In genomic region chr11:116030898-116031845, GRCm38 (mm10) we compare ENCODE assay signal across 8 mouse cellular contexts. TPM values are rescaled to one million over a fixed set of nuclear protein-coding genes. Genes with fewer than 3 reads are reported as not detected.
A peak's percentile ranks its signal among the peaks of the same experiment; 100 is the strongest.
DNase-seq lines count a peak whose midpoint lies in the region; ATAC-seq and TF ChIP-seq lines count a peak whose summit lies in the region.

No protein-coding gene starts in this region.

- peak overlapping the region; percentile 100 for H3K27ac ChIP-seq in left cerebral cortex, adult 2 months
- H3K27ac ChIP-seq in bone marrow macrophage, adult 2 months (ENCODE audit: insufficient read depth, low read depth, low read length): peak overlapping the region; percentile 90
- H3K27ac ChIP-seq in limb, embryonic 11.5 days (replicated peaks; ENCODE audit: low read depth, low read length): peak overlapping the region; percentile 97
- peak overlapping the region; percentile 95 for H3K27ac ChIP-seq in midbrain, embryonic 11.5 days (ENCODE audit: low read depth, low read length)
- H3K27ac ChIP-seq in stomach, postnatal 0 days (replicated peaks): peak overlapping the region; percentile 99

- peak overlapping the region; percentile 72 for H3K4me3 ChIP-seq in left cerebral cortex, adult 2 months
- peak overlapping the region; percentile 71 for H3K4me3 ChIP-seq in bone marrow macrophage, adult 2 months (ENCODE audit: insufficient read depth, low read length)
- H3K4me3 ChIP-seq in limb, embryonic 11.5 days (ENCODE audit: low read depth, low read length): peak overlapping the region; percentile 70
- H3K4me3 ChIP-seq in midbrain, embryonic 11.5 days (ENCODE audit: low read depth, low read length): peak overlapping the region; percentile 79
- peak overlapping the region; percentile 76 for H3K4me3 ChIP-seq in stomach, postnatal 0 days (ENCODE audit: low read depth, low read length)

- intact Hi-C loops in left cerebral cortex, adult 2 months (cut with DNase I): loop anchor here (2.0 kb wide), 2 partner anchors 28 to 56 kb away; partner anchors contain the start of gene Wbp2
- intact Hi-C loops in left cerebral cortex, postnatal 10 days (cut with DNase I): loop anchor here (5.0 kb wide), 2 partner anchors 56 to 101 kb away; partner anchors contain the start of genes Trim65 and Wbp2

- peak overlapping the region; percentile 90 for H3K4me2 ChIP-seq in limb, embryonic 11.5 days (ENCODE audit: low read depth, severe bottlenecking)
- H3K4me2 ChIP-seq in midbrain, embryonic 11.5 days: peak overlapping the region; percentile 97
- H3K4me2 ChIP-seq in stomach, postnatal 0 days (replicated peaks; ENCODE audit: low read depth): peak overlapping the region; percentile 74

- no peak for DNase-seq in left cerebral cortex, adult 2 months (ENCODE audit: extremely low spot score in 1 of 2, low spot score in 2 of 2)
- DNase-seq in left cerebral cortex, postnatal 10 days (ENCODE audit: extremely low spot score in 1 of 2, low spot score in 2 of 2): no peak
- DNase-seq in limb, embryonic 11.5 days (ENCODE audit: low spot score): peak; percentile 58
- DNase-seq in midbrain, embryonic 11.5 days (ENCODE audit: low spot score, missing footprints): peak; percentile 94
- no peak for DNase-seq in stomach, postnatal 0 days (ENCODE audit: low spot score)
- no peak for DNase-seq in layer of hippocampus, postnatal 10 days (ENCODE audit: low spot score in 2 of 2)

- H3K36me3 ChIP-seq in limb, embryonic 11.5 days (ENCODE audit: control insufficient read depth, insufficient read depth, low read length): no peaks in the 10 kb centered on the region
- H3K36me3 ChIP-seq in midbrain, embryonic 11.5 days (ENCODE audit: control insufficient read depth, insufficient read depth, low read length): 0 out of 2 replicates have a peak, but pooled peaks cover 2% of the 10 kb centered on the region
- H3K36me3 ChIP-seq in stomach, postnatal 0 days (ENCODE audit: control insufficient read depth, insufficient read depth, low read length): no peaks in the 10 kb centered on the region

- TF ChIP-seq EP300 in stomach, postnatal 0 days (optimal IDR thresholded peaks at IDR 0.05): no peak

- TF ChIP-seq CTCF in left cerebral cortex, adult 2 months (IDR thresholded peaks at IDR 0.05): no peak
- no peak for TF ChIP-seq CTCF in bone marrow macrophage, adult 2 months (IDR thresholded peaks at IDR 0.05; ENCODE audit: low read depth, low read length)
- TF ChIP-seq CTCF in stomach, postnatal 0 days (IDR thresholded peaks at IDR 0.05; ENCODE audit: low read depth): no peak

- peak; percentile 40 for ATAC-seq in granulocyte monocyte progenitor cell, adult 5-6 weeks (replicated peaks; ENCODE audit: poor library complexity, severe bottlenecking)
- ATAC-seq in limb, embryonic 11.5 days (ENCODE audit: insufficient number of reproducible peaks, low FRiP score, low TSS enrichment, low read depth): 0 out of 2 replicates have a peak, but pooled peaks have one; percentile 14
- ATAC-seq in midbrain, embryonic 11.5 days (ENCODE audit: low FRiP score): peak; percentile 24
- ATAC-seq in stomach, postnatal 0 days (ENCODE audit: low FRiP score, low TSS enrichment): no peak; the same call in none of the 2 replicates

- no peaks in the 10 kb centered on the region for H3K9me3 ChIP-seq in limb, embryonic 11.5 days (ENCODE audit: control insufficient read depth, low read length)
- H3K9me3 ChIP-seq in midbrain, embryonic 11.5 days (ENCODE audit: control insufficient read depth, low read length): no peaks in the 10 kb centered on the region
- no peaks in the 10 kb centered on the region for H3K9me3 ChIP-seq in stomach, postnatal 0 days (ENCODE audit: control insufficient read depth, low read length)

- H3K4me1 ChIP-seq in bone marrow macrophage, adult 2 months (ENCODE audit: control insufficient read depth, insufficient read depth, low read length): peaks cover 30% of the 10 kb centered on the region
- H3K4me1 ChIP-seq in limb, embryonic 11.5 days (ENCODE audit: control insufficient read depth, insufficient read depth, low read length): 0 out of 2 replicates have a peak, but pooled peaks cover 6% of the 10 kb centered on the region
- peaks cover 8% of the 10 kb centered on the region for H3K4me1 ChIP-seq in midbrain, embryonic 11.5 days (ENCODE audit: control insufficient read depth, insufficient read depth, low read length)
- H3K4me1 ChIP-seq in stomach, postnatal 0 days (replicated peaks; ENCODE audit: control insufficient read depth, insufficient read depth): peaks cover 3% of the 10 kb centered on the region

- 31% methylated on average over 14 of the region's 14 CpGs for WGBS in limb, embryonic 11.5 days
- WGBS in midbrain, embryonic 11.5 days: 32% methylated on average over 14 of the region's 14 CpGs
- WGBS in stomach, postnatal 0 days: 23% methylated on average over 14 of the region's 14 CpGs

- H3K9ac ChIP-seq in limb, embryonic 11.5 days (ENCODE audit: low read length): peak overlapping the region; percentile 90
- peak overlapping the region; percentile 95 for H3K9ac ChIP-seq in midbrain, embryonic 11.5 days (ENCODE audit: low read length)
- peak overlapping the region; percentile 89 for H3K9ac ChIP-seq in stomach, postnatal 0 days (ENCODE audit: low read length)

- no peak for TF ChIP-seq POLR2A in bone marrow macrophage, adult 2 months (IDR thresholded peaks at IDR 0.05; ENCODE audit: borderline replicate concordance, low read depth, low read length)

- H3K27me3 ChIP-seq in limb, embryonic 11.5 days (ENCODE audit: control insufficient read depth, insufficient read depth, low read length): no peaks in the 10 kb centered on the region
- no peaks in the 10 kb centered on the region for H3K27me3 ChIP-seq in midbrain, embryonic 11.5 days (ENCODE audit: control insufficient read depth, insufficient read depth, low read length)
- no peaks in the 10 kb centered on the region for H3K27me3 ChIP-seq in stomach, postnatal 0 days (ENCODE audit: control insufficient read depth, insufficient read depth, low read length)

RNA-seq across cellular contexts. Expression of gene Unk, which starts 1.1 kb away (rescaled TPM):
- total RNA-seq in left cerebral cortex, adult 2 months (2021): 10 to 100 TPM; 22.7 to 24.6 TPM
- 10 to 100 TPM; 24.8 to 25.8 TPM for total RNA-seq in left cerebral cortex, postnatal 10 days (2021)
- polyA plus RNA-seq in bone marrow macrophage, adult 2 months (2012; ENCODE audit: insufficient read depth, insufficient read length, missing spikeins): 24.9 and 28.1 TPM in 2 replicates
- total RNA-seq in granulocyte monocyte progenitor cell, adult 5-6 weeks (2014; fragmentation: Nextera tagmentation): 25.4 and 40.0 TPM in 2 replicates
- total RNA-seq in granulocyte monocyte progenitor cell, adult 5-6 weeks (2017): 15.2 and 19.9 TPM in 2 replicates
- 34.6 and 37.0 TPM in 2 replicates for polyA plus RNA-seq in limb, embryonic 11.5 days (2014; fragmentation: Nextera tagmentation; extraction: Ambion mirVana)
- 23.4 and 24.1 TPM in 2 replicates for polyA plus RNA-seq in midbrain, embryonic 11.5 days (2014; fragmentation: Nextera tagmentation; extraction: Ambion mirVana)
- polyA plus RNA-seq in stomach, postnatal 0 days (2015; fragmentation: Nextera tagmentation; extraction: Ambion mirVana): 8.3 and 9.1 TPM in 2 replicates
- 10 to 100 TPM; 23.9 to 28.1 TPM for total RNA-seq in layer of hippocampus, postnatal 10 days (2021)

RNA-seq across cellular contexts. Expression of gene H3f3b, which starts 3.4 kb away (rescaled TPM):
- total RNA-seq in left cerebral cortex, adult 2 months (2021): 100 to 1,000 TPM; 247 to 254 TPM
- total RNA-seq in left cerebral cortex, postnatal 10 days (2021): 100 to 1,000 TPM; 320 to 336 TPM
- 431 and 432 TPM in 2 replicates for polyA plus RNA-seq in bone marrow macrophage, adult 2 months (2012; ENCODE audit: insufficient read depth, insufficient read length, missing spikeins)
- 447 and 460 TPM in 2 replicates for total RNA-seq in granulocyte monocyte progenitor cell, adult 5-6 weeks (2014; fragmentation: Nextera tagmentation)
- 931 and 1,017 TPM in 2 replicates for total RNA-seq in granulocyte monocyte progenitor cell, adult 5-6 weeks (2017)
- 2,190 and 2,300 TPM in 2 replicates for polyA plus RNA-seq in limb, embryonic 11.5 days (2014; fragmentation: Nextera tagmentation; extraction: Ambion mirVana)
- 1,982 and 2,171 TPM in 2 replicates for polyA plus RNA-seq in midbrain, embryonic 11.5 days (2014; fragmentation: Nextera tagmentation; extraction: Ambion mirVana)
- 1,343 and 1,357 TPM in 2 replicates for polyA plus RNA-seq in stomach, postnatal 0 days (2015; fragmentation: Nextera tagmentation; extraction: Ambion mirVana)
- total RNA-seq in layer of hippocampus, postnatal 10 days (2021): 100 to 1,000 TPM; 400 to 469 TPM

RNA-seq across cellular contexts. Expression of gene Galk1, which starts 18.7 kb away (rescaled TPM):
- total RNA-seq in left cerebral cortex, adult 2 months (2021): 10 to 100 TPM; 13.3 to 13.9 TPM
- total RNA-seq in left cerebral cortex, postnatal 10 days (2021): 10 to 100 TPM; 25.6 to 28.1 TPM
- polyA plus RNA-seq in bone marrow macrophage, adult 2 months (2012; ENCODE audit: insufficient read depth, insufficient read length, missing spikeins): 12.2 and 14.4 TPM in 2 replicates
- total RNA-seq in granulocyte monocyte progenitor cell, adult 5-6 weeks (2014; fragmentation: Nextera tagmentation): 36.7 and 62.2 TPM in 2 replicates
- 41.3 and 52.3 TPM in 2 replicates for total RNA-seq in granulocyte monocyte progenitor cell, adult 5-6 weeks (2017)
- 164 and 168 TPM in 2 replicates for polyA plus RNA-seq in limb, embryonic 11.5 days (2014; fragmentation: Nextera tagmentation; extraction: Ambion mirVana)
- polyA plus RNA-seq in midbrain, embryonic 11.5 days (2014; fragmentation: Nextera tagmentation; extraction: Ambion mirVana): 82.5 and 93.4 TPM in 2 replicates
- polyA plus RNA-seq in stomach, postnatal 0 days (2015; fragmentation: Nextera tagmentation; extraction: Ambion mirVana): 119 and 126 TPM in 2 replicates
- 10 to 100 TPM; 20.5 to 24.7 TPM for total RNA-seq in layer of hippocampus, postnatal 10 days (2021)

RNA-seq across cellular contexts. Expression of gene Unc13d, which starts 46.6 kb away (rescaled TPM):
- 1 to 10 TPM; 1.5 to 2.0 TPM for total RNA-seq in left cerebral cortex, adult 2 months (2021)
- total RNA-seq in left cerebral cortex, postnatal 10 days (2021): 1 to 10 TPM in 1 of 2 experiments, under 1 TPM in 1; 0.63 to 1.2 TPM
- 23.2 and 32.3 TPM in 2 replicates for polyA plus RNA-seq in bone marrow macrophage, adult 2 months (2012; ENCODE audit: insufficient read depth, insufficient read length, missing spikeins)
- 19.1 and 26.7 TPM in 2 replicates for total RNA-seq in granulocyte monocyte progenitor cell, adult 5-6 weeks (2014; fragmentation: Nextera tagmentation)
- 18.2 and 21.1 TPM in 2 replicates for total RNA-seq in granulocyte monocyte progenitor cell, adult 5-6 weeks (2017)
- polyA plus RNA-seq in limb, embryonic 11.5 days (2014; fragmentation: Nextera tagmentation; extraction: Ambion mirVana): 1.1 and 1.3 TPM in 2 replicates
- polyA plus RNA-seq in midbrain, embryonic 11.5 days (2014; fragmentation: Nextera tagmentation; extraction: Ambion mirVana): 0.82 and 1.1 TPM in 2 replicates
- 2.3 and 2.8 TPM in 2 replicates for polyA plus RNA-seq in stomach, postnatal 0 days (2015; fragmentation: Nextera tagmentation; extraction: Ambion mirVana)
- 1 to 10 TPM; 1.3 TPM for total RNA-seq in layer of hippocampus, postnatal 10 days (2021)

RNA-seq across cellular contexts. Expression of gene Wbp2, which starts 55.6 kb away (rescaled TPM):
- 100 to 1,000 TPM; 387 to 414 TPM for total RNA-seq in left cerebral cortex, adult 2 months (2021)
- 100 to 1,000 TPM; 229 to 234 TPM for total RNA-seq in left cerebral cortex, postnatal 10 days (2021)
- polyA plus RNA-seq in bone marrow macrophage, adult 2 months (2012; ENCODE audit: insufficient read depth, insufficient read length, missing spikeins): 134 and 155 TPM in 2 replicates
- total RNA-seq in granulocyte monocyte progenitor cell, adult 5-6 weeks (2014; fragmentation: Nextera tagmentation): 83.3 and 96.6 TPM in 2 replicates
- 13.6 and 17.3 TPM in 2 replicates for total RNA-seq in granulocyte monocyte progenitor cell, adult 5-6 weeks (2017)
- polyA plus RNA-seq in limb, embryonic 11.5 days (2014; fragmentation: Nextera tagmentation; extraction: Ambion mirVana): 49.3 and 52.1 TPM in 2 replicates
- 84.9 and 86.8 TPM in 2 replicates for polyA plus RNA-seq in midbrain, embryonic 11.5 days (2014; fragmentation: Nextera tagmentation; extraction: Ambion mirVana)
- polyA plus RNA-seq in stomach, postnatal 0 days (2015; fragmentation: Nextera tagmentation; extraction: Ambion mirVana): 71.0 and 89.6 TPM in 2 replicates
- 100 to 1,000 TPM; 199 to 238 TPM for total RNA-seq in layer of hippocampus, postnatal 10 days (2021)

Comparison
In these comparisons a context has a peak if more than half of its experiments do, and no peak if none do; other contexts are left out.
1. DNase-seq: peak in limb, embryonic 11.5 days (single experiment) and midbrain, embryonic 11.5 days (single experiment); none in left cerebral cortex, adult 2 months (0 of 2), left cerebral cortex, postnatal 10 days (0 of 2), stomach, postnatal 0 days (single experiment) and layer of hippocampus, postnatal 10 days (0 of 2).
2. Peak in every context shown above with its lines, with median percentiles within 50 percentile points of each other: H3K27ac ChIP-seq, H3K4me3 ChIP-seq, H3K4me2 ChIP-seq and H3K9ac ChIP-seq.